Mouse (Mus musculus) lung, postnatal 25 days (tissue): ENCODE data around the gene Rpl13a.
"Not testable (repeated sequence)": the region's sequence is repeated elsewhere in the genome, so short reads cannot be mapped to it uniquely, and the experiment has no call there.

Experiments
- DNase-seq: peaks from one replicate; pipeline ENCODE4 v3.0.0; 2022; ENCODE audit warnings: low spot score

Gene Rpl13a

GRCm38 (mm10) chr7:45113476-45113875 lies 15.1 kb downstream of the Rpl13a start:
- DNase-seq, result no peak

- no peak for DNase-seq
Observed at GRCm38 (mm10) chr7:45112529-45112928, 16.0 kb downstream of the Rpl13a start.

GRCm38 (mm10) chr7:45111940-45112339 lies 16.6 kb downstream of the Rpl13a start:
- DNase-seq, result no peak

- not testable (repeated sequence) for DNase-seq
Observed at GRCm38 (mm10) chr7:45110089-45110488, 18.5 kb downstream of the Rpl13a start.

- DNase-seq, result no peak
Observed at GRCm38 (mm10) chr7:45107052-45107645, 21.4 kb downstream of the Rpl13a start.

GRCm38 (mm10) chr7:45106441-45106840 lies 22.1 kb downstream of the Rpl13a start:
- no peak for DNase-seq

GRCm38 (mm10) chr7:45105491-45105890 lies 23.1 kb downstream of the Rpl13a start:
- DNase-seq, result no peak

GRCm38 (mm10) chr7:45104941-45105340 lies 23.6 kb downstream of the Rpl13a start:
- no peak for DNase-seq

GRCm38 (mm10) chr7:45103652-45104180 lies 24.8 kb downstream of the Rpl13a start, which contains the start of gene Fcgrt:
TSS of gene Fcgrt (minus strand) at chr7:45103851.
- peak; percentile 98 for DNase-seq

- DNase-seq, result no peak
Observed at GRCm38 (mm10) chr7:45102940-45103585, 25.5 kb downstream of the Rpl13a start.

GRCm38 (mm10) chr7:45102441-45102840 lies 26.1 kb downstream of the Rpl13a start:
- DNase-seq, result no peak

GRCm38 (mm10) chr7:45100046-45100445 lies 28.5 kb downstream of the Rpl13a start:
- no peak for DNase-seq

- DNase-seq, result no peak
Observed at GRCm38 (mm10) chr7:45098541-45099240, 29.9 kb downstream of the Rpl13a start.

GRCm38 (mm10) chr7:45097479-45097878 lies 31.1 kb downstream of the Rpl13a start:
- no peak for DNase-seq

GRCm38 (mm10) chr7:45095965-45096364 lies 32.6 kb downstream of the Rpl13a start:
- not testable (repeated sequence) for DNase-seq

GRCm38 (mm10) chr7:45095367-45095766 lies 33.2 kb downstream of the Rpl13a start:
- DNase-seq, result peak; percentile 31

- no peak for DNase-seq
Observed at GRCm38 (mm10) chr7:45094121-45094520, 34.4 kb downstream of the Rpl13a start.

GRCm38 (mm10) chr7:45093516-45093905 lies 35.0 kb downstream of the Rpl13a start:
- DNase-seq, result no peak

GRCm38 (mm10) chr7:45092828-45093515 lies 35.6 kb downstream of the Rpl13a start:
- DNase-seq, result no peak

- peak; percentile 63 for DNase-seq
Observed at GRCm38 (mm10) chr7:45092048-45092447, 36.5 kb downstream of the Rpl13a start, which contains the start of gene Rcn3. TSS of gene Rcn3 (minus strand) at chr7:45092221.

- DNase-seq, result no peak
Observed at GRCm38 (mm10) chr7:45091001-45091990, 37.3 kb downstream of the Rpl13a start.
